Mouse (Mus musculus) naive thymus-derived CD4-positive, alpha-beta T cell, adult 2 months (primary cell): Measurements from ENCODE around the gene Tent5d.
A peak's percentile ranks its signal among the peaks of the same experiment; 100 is the strongest.

Source experiments
- DNase-seq: peaks from one replicate; pipeline ENCODE4 v3.0.0-alpha.2; 2011; ENCODE audit warnings: low read depth

The Tent5d gene

GRCm38 (mm10) chrX:107792290-107792689, at the start of gene Tent5d:
TSS of gene Tent5d (plus strand) at chrX:107792590.
- no peak for DNase-seq

GRCm38 (mm10) chrX:107767896-107768295, 24.5 kb upstream of the Tent5d start:
- no peak for DNase-seq

GRCm38 (mm10) chrX:107790136-107790535, 2.3 kb upstream of the Tent5d start:
- no peak for DNase-seq

DNA sequence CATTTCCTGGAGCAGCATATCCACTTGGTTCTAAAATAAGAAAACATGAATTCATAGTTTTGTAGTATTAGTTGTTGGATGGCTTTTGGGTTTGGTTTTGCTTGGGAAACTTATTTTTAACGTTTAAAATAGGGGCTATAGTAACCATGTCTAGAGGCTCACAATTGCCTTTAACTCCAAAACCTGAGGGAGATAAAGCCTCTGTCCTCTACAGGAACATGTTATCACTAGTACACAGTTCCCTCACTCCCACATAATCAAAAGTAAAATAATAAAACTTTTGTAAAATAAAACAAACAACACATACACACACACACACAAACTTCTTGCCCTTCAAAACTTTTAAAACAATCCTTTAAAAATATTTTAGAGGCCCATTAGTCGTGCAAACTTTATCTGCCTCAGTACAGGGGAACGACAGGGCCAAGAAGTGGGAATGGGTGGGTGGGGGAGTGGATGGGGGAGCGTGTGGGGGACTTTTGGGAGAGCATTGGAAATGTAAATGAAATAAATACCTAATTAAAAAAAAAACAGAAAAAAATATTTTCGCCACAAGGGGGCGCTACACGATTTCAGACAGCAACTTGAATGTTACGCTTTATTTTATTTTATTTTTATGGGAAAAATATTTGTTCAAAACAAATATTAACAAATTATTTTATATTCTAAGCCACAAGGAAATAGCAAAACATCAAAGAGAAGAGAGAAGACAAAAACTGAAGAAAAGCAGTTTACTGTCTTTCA, 1.5 kb upstream of the Tent5d start:
- peak; percentile 28 for DNase-seq

DNA sequence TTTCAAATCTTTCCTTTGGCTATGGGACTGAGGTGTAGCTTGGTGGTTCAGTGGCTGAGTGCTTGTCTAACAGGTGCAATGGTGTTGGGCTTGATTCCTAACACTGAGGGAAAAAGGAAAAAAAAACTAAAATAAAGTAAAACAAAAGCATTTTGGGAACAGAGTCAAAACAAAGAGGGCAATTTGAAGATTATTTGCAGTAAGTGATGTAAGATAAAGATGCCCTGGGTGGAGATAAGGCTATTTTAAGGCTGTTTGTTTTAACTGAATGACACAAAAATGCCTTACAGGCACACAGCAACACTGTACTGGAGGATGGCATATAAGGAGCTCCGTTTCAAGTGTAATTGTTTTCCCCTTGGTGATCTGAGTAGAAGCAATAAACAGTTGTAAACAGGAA, 3.4 kb downstream of the Tent5d start:
- DNase-seq: no peak

DNA sequence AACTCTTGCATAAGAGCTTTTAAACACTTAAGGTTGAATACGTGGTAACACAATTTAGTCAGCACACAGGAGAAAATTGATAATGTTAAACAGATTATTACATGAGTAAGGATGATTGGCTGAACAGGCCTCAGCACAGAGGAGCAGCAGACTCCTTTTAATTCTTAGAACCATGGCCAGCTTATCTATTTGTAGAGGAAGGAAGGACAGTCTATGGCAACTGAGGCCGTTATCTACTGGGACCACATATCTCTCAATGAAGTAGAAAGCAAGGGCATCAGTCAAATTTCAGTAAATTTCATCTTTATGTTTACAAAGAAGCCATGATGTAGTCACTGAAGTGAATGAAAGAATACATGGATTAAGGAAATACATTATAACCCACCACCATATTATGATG, 4.5 kb downstream of the Tent5d start:
- no peak for DNase-seq

GRCm38 (mm10) chrX:107812120-107812519, 19.7 kb downstream of the Tent5d start:
- DNase-seq: no peak

DNA sequence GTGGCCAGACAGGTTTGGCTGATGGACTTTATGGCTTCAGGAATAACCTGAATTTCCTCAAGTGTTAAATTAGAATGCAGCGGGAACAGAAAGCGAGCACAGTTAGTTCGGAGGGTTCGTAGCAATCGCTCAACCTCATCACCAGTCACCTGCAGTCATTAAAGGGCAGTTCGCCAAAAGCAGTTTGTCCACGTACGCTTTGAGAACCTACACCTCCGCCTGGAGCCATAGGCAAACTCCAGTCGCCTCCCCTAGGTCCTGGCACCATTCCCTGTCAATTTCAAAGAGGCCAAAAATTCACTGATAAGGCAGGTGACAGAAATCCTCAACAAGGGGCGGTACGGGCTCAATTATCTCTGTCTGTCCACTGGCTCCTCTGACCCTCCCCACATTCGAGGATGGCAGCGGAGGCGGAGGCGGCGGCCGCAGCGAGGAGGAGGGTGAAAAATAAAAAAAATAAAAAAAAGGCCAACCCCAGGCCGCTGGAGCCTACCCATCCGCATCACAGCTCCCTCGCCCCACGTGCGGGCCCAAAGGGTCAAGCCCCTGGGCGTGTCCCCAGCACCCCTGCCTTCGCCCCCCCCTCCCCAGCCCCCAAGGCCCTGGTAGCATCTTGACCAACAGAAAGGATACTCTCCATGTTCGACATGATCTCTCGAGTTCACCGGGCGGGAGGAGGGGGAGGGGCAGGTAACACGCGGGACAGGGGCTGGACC, 23.3 kb downstream of the Tent5d start:
- peak; percentile 28 for DNase-seq

GRCm38 (mm10) chrX:107816218-107816554, 23.8 kb downstream of the Tent5d start, which contains the start of gene 2610002M06Rik:
TSS of gene 2610002M06Rik (minus strand) at chrX:107816334.
- DNase-seq: peak; percentile 87

DNA sequence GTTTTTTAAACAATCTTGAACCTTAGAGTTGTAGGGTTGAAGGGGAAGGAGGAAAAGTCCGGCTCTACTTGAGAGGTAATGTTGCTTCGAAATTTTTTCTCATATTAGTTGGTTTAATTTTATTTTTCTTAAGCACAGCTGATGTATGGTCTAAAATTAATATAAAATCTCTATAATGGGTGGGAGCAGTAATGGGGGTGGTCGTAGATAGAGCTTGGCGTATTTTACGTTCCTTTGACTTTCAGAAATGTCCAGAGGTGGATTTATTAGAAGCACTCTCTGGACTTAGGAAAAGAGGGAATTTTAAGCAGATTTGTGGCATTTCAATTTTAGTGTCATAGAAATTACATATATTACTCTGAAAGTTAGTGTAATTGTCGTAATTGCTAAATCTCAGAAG, 24.3 kb downstream of the Tent5d start:
- no peak for DNase-seq

- DNase-seq: no peak
Observed at GRCm38 (mm10) chrX:107858165-107858564, 65.8 kb downstream of the Tent5d start.
